Mouse (Mus musculus) megakaryocyte-erythroid progenitor cell, adult 5-6 weeks (primary cell): ENCODE results near the gene Ostc. TPM values are rescaled to one million over a fixed set of nuclear protein-coding genes. Genes with fewer than 3 reads are reported as not detected.

Experiments
- ATAC-seq: replicated peaks from 2 replicates; pipeline ENCODE4 v1.8.0; 2016; ENCODE audit warnings: mild to moderate bottlenecking, inconsistent platforms; ENCODE audit not compliant: severe bottlenecking, poor library complexity, low FRiP score, low TSS enrichment
- total RNA-seq, 2 experiments: library from RNA; stranded (forward) in 1 of 2; stranded (reverse) in 1 of 2; fragments of 200-1000, 215-1000 nt in 1 of 2; fragments of >200 nt in 1 of 2; fragmentation: Nextera tagmentation in 1 of 2; gene quantifications; 2 replicates each; pipeline ENCODE4 v1.2.3; 2014 to 2017

Ostc gene
- total RNA-seq, 2 experiments from 2014 or later = 117 to 150 TPM

DNA sequence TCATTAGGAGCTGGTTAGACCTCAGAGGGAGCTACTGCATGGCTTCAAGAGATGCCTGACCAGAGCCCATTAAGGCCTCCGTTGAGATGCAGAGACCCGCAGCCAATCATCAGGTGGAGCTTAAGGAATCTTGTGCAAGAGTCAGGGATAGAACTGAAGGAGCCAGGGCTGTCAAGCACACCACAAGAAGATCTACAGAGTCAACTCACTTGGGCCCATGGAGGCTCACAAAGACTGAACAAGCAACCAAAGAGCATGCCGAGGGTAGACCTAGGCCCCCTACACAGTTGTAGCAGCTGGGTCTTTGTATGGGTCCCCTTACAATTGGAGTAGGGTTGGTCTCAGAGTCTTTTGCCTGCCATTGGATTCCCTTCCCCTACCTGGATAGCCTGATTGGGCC lies 46.7 kb downstream of the Ostc start:
- ATAC-seq = no peak

DNA sequence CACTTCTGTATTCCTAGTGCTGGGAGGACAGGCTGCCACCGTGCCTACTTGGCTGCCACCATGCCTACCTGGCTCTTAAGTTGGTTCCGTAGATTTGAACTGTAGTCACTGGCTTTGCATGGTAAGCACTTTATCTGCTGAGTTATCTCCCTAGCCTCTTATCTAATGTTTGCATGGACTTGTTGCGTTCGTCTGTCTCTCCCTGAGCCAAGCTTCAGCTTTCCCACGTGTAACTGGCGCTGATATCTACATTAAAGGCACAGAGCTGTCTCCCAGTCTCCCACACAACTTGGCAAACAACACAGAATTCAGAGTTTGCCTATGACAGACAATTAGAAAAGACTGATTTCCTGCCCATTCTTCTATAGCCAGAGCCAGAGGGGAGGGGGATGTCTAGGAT lies 48.6 kb downstream of the Ostc start:
- no peak for ATAC-seq

DNA sequence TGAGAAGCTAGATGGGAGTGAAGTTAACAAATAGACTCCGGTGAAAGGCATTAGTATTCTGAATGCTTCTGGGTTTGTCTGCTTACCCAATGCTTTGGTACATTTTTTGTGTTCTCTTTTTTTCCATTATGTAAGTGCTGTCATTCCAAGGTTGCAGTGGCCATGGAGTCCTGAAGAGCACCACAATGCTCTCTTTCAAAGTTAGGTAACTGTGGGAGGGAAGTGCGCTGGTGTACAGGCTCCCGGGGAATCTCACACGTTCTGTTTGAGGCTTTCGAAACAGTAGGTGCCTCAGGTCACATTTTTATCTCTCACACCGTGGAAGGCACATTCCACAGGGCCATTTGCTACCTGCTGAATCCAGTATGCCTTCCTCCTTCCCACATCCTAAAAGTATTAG lies 59.7 kb downstream of the Ostc start:
- no peak for ATAC-seq

GRCm38 (mm10) chr3:130646110-130646810 lies 63.0 kb downstream of the Ostc start:
- no peak for ATAC-seq

Other genes starting within 250 kb of the Ostc start
- not detected in 2 replicates for gene Etnppl, start 92.0 kb downstream of the Ostc start, total RNA-seq (2014; fragmentation: Nextera tagmentation)
- not detected in 2 replicates for gene Etnppl, start 92.0 kb downstream of the Ostc start, total RNA-seq (2017)
- 2,689 and 3,227 TPM in 2 replicates for gene Rpl34, start 21.0 kb upstream of the Ostc start, total RNA-seq (2014; fragmentation: Nextera tagmentation)
- gene Rpl34, start 21.0 kb upstream of the Ostc start, total RNA-seq (2017) = 3,423 and 3,590 TPM in 2 replicates